Mouse (Mus musculus): ENCODE results near the gene Itgb3bp.

Itgb3bp gene

DNA sequence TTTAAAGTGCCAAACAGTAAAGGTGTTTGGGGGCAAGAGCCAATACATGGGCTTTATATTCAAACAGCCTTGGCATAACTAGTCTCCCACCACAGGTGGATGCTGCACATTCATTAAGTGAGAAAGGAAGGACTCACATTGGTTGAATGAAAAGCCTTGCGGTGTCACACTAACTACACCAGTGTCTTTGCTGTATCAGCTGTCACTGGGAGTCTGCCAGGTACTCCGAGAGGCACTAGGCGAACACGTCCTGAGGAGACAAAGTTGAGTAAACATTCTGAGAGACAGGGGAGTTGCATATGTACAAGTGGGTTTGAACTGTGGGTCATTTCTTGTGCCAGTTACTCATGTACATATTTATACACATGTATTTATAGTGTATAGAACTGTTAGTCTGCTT is 205.3 kb downstream of the Itgb3bp start:
- DNase-seq (ENCODE audit: low spot score in 2 of 2) = no peak

DNA sequence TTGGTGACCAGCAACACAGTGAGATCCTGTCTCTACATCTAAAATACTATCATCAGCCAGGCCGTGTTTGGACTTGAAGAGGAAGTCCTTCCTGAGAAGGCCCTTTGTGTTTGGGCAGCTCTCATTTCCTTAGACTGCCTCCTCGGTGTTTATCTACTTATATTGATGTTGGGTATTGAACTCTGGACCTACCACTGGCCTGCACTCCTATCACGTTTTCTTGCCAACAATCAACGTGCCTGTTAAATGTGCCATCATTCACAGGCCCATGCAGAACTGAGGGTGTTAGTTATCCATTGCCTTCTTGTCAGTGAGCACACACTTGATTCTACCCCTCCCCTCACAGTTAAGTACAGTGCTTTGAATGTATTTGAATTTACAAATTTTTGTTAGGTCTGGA is 211.7 kb downstream of the Itgb3bp start:
- no peak for DNase-seq (ENCODE audit: low spot score in 2 of 2)

DNA sequence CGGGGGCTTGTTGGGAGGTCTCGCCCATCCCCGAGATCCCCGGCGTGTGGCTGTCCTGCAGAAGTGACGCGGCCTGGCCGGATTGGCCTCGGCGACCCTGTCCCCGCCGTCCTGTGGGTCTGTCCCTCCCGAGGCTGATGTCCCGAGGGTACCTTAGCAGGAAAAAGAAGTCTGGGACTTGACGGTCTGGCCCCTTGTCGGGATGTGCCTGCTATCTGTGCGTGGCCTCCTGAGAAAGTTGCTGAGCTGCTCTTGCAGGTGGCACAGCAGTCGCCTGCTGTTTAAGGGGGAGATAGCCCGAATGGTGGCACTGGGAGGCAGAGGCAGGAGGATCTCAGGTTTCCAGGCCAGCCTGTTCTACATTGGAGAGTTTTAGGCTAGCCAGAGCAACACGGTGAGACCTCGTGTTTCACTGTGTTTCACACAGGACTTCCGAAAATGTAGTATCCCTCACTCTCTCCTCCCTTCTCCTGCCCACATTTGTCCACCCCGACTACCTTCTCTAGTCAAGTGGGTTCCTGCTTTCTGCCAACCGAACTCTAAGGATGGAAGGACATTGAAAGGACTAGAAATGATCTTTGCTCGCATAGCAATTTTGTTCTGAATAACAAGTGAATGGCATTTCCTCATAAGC is 213.7 kb downstream of the Itgb3bp start:
- no peak for DNase-seq (ENCODE audit: low spot score in 2 of 2)
